Mouse (Mus musculus): ENCODE measurements around the gene BC037034. TPM values are rescaled to one million over a fixed set of nuclear protein-coding genes. Genes with fewer than 3 reads are reported as not detected.
"Not testable (repeated sequence)": the region's sequence is repeated elsewhere in the genome, so short reads cannot be mapped to it uniquely, and the experiment has no call there.

BC037034 gene
- polyA plus RNA-seq, 1 experiment, result 6.7 TPM

DNA sequence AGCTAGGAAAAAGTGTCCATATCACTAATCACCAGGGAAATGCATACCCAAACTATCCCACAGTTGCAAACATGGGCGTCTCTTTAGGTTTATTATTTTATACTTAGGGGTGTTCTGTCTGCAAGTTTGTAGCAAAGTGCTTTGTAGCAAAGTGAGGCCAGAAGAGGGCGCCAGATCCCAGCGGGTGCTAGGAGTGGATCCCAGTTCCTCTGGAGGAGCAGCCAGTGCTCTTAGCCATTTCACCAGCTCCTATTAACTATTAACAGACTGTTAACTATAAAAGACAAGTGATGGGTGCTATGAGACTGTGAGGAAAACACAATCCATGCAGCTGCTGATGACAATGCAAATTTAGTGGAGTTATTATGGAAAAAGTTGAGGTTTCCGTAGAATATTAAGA lies 41.7 kb downstream of the BC037034 start:
- Histone ChIP-seq H3K36me3 (ENCODE audit: control insufficient read depth, insufficient read depth) (no peaks in the 10 kb centered on the region), H3K79me2 (ENCODE audit: control insufficient read depth, insufficient read depth) (no peaks in the 10 kb centered on the region), H3K27me3 (ENCODE audit: control insufficient read depth, insufficient read depth, insufficient read length) (no peaks in the 10 kb centered on the region), H3ac (ENCODE audit: control insufficient read depth, insufficient read length) (no peak overlapping the region), H3K4me3 (no peak overlapping the region), H3K4me2 (ENCODE audit: low read depth) (no peak overlapping the region)
- no peak for TF ChIP-seq TCF12 (IDR thresholded peaks at IDR 0.05; ENCODE audit: insufficient read depth, poor library complexity, severe bottlenecking)
- TF ChIP-seq E2F4 (IDR thresholded peaks at IDR 0.05; ENCODE audit: insufficient read depth), result no peak
- TF ChIP-seq POLR2AphosphoS2 (IDR thresholded peaks at IDR 0.05; ENCODE audit: insufficient read length, low read depth), result no peak
- TF ChIP-seq USF1 (IDR thresholded peaks at IDR 0.05; ENCODE audit: low read depth), result no peak
- TF ChIP-seq TCF3 (IDR thresholded peaks at IDR 0.05; ENCODE audit: insufficient read length, low read depth), result no peak
- no peak for TF ChIP-seq POLR2A (IDR thresholded peaks at IDR 0.05; ENCODE audit: insufficient read length, low read depth)
- TF ChIP-seq MAX (IDR thresholded peaks at IDR 0.05; ENCODE audit: low read depth), result no peak
- no peak for TF ChIP-seq REST (IDR thresholded peaks at IDR 0.05; ENCODE audit: insufficient read depth, insufficient read length)
- no peak for TF ChIP-seq SRF (IDR thresholded peaks at IDR 0.05; ENCODE audit: control insufficient read depth, insufficient read length, low read depth)
- TF ChIP-seq CEBPB (IDR thresholded peaks at IDR 0.05; ENCODE audit: insufficient read depth, poor library complexity, severe bottlenecking), result no peak
- TF ChIP-seq MYOD1 (IDR thresholded peaks at IDR 0.05; ENCODE audit: control insufficient read depth in 1 of 3, insufficient read length in 2 of 3, low read depth in 2 of 3), result no peak
- TF ChIP-seq MYOG (IDR thresholded peaks at IDR 0.05; ENCODE audit: control insufficient read depth in 1 of 3, insufficient read depth in 1 of 3, insufficient read length in 2 of 3, low read depth in 2 of 3), result no peak

DNA sequence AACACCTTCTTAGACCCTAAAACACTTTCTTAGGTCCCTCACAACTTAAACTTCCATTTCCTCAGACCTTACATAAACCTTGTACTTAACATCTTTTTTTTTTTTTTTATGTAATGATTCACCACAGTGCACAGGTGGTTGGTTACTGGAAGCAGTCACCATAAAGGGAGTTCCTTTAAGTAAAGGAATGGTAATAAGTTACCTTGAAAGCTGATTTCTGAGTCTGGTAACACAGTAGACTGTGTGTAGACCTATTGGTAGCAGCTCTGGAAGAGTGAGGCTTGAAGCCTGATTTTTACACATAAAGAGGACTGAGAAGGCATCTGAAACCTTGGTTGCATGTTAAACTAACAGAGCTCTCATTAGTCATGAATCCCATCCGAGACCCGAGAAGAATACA lies 44.0 kb downstream of the BC037034 start:
- H3ac ChIP-seq (ENCODE audit: control insufficient read depth, insufficient read length), result no peak overlapping the region

DNA sequence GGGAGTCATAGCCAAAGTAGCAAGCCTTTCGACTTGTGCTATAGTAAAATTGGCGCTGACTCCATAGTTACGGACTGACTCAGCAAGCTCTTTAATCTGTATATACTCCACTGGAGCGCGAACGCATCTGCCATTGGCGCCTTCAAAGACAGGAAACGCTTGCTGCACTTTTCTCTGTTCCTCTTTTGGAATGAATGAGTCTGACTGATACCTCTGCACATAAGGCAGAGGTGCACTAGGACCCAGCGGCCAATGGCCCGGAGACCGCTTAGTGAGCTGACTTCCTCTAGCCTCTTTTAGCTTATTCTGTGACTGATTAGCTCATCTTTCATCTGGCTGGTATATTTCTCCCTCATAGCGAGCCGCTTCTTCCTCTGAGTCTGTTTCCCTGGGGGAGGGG lies 47.2 kb downstream of the BC037034 start:
- not testable (repeated sequence) for H3K4me2 ChIP-seq (ENCODE audit: low read depth); H3K36me3 ChIP-seq (ENCODE audit: control insufficient read depth, insufficient read depth); H3ac ChIP-seq (ENCODE audit: control insufficient read depth, insufficient read length); H3K4me3 ChIP-seq; H3K79me2 ChIP-seq (ENCODE audit: control insufficient read depth, insufficient read depth); H3K27me3 ChIP-seq (ENCODE audit: control insufficient read depth, insufficient read depth, insufficient read length)

More for the DNA sequence above, 44.0 kb downstream of the BC037034 start:
- TF ChIP-seq TCF12 (IDR thresholded peaks at IDR 0.05; ENCODE audit: insufficient read depth, poor library complexity, severe bottlenecking), result no peak
- no peak for TF ChIP-seq MYOG (IDR thresholded peaks at IDR 0.05; ENCODE audit: control insufficient read depth in 1 of 3, insufficient read depth in 1 of 3, insufficient read length in 2 of 3, low read depth in 2 of 3)
- TF ChIP-seq MYOD1 (IDR thresholded peaks at IDR 0.05; ENCODE audit: control insufficient read depth in 1 of 3, insufficient read length in 2 of 3, low read depth in 2 of 3), result no peak
- TF ChIP-seq E2F4 (IDR thresholded peaks at IDR 0.05; ENCODE audit: insufficient read depth), result no peak
- no peak for TF ChIP-seq MAX (IDR thresholded peaks at IDR 0.05; ENCODE audit: low read depth)
- TF ChIP-seq USF1 (IDR thresholded peaks at IDR 0.05; ENCODE audit: low read depth), result no peak
- TF ChIP-seq SRF (IDR thresholded peaks at IDR 0.05; ENCODE audit: control insufficient read depth, insufficient read length, low read depth), result no peak
- no peak for TF ChIP-seq POLR2A (IDR thresholded peaks at IDR 0.05; ENCODE audit: insufficient read length, low read depth)
- TF ChIP-seq TCF3 (IDR thresholded peaks at IDR 0.05; ENCODE audit: insufficient read length, low read depth), result no peak
- TF ChIP-seq CEBPB (IDR thresholded peaks at IDR 0.05; ENCODE audit: insufficient read depth, poor library complexity, severe bottlenecking), result no peak
- no peak for TF ChIP-seq POLR2AphosphoS2 (IDR thresholded peaks at IDR 0.05; ENCODE audit: insufficient read length, low read depth)
- TF ChIP-seq REST (IDR thresholded peaks at IDR 0.05; ENCODE audit: insufficient read depth, insufficient read length), result no peak
- no peak overlapping the region for H3K4me2 ChIP-seq (ENCODE audit: low read depth)
- no peak overlapping the region for H3K4me3 ChIP-seq
- H3K79me2 ChIP-seq (ENCODE audit: control insufficient read depth, insufficient read depth), result no peaks in the 10 kb centered on the region
- no peaks in the 10 kb centered on the region for H3K36me3 ChIP-seq (ENCODE audit: control insufficient read depth, insufficient read depth)
- H3K27me3 ChIP-seq (ENCODE audit: control insufficient read depth, insufficient read depth, insufficient read length), result no peaks in the 10 kb centered on the region

Other genes starting within 250 kb of the BC037034 start
- not detected for gene Smok3a, start 242.8 kb downstream of the BC037034 start, polyA plus RNA-seq (2012; fragmentation: generic; extraction: Trizol)
- not detected for gene Smok3b, start 242.6 kb downstream of the BC037034 start, polyA plus RNA-seq (2012; fragmentation: generic; extraction: Trizol)
- gene Smok3c, start 210.8 kb downstream of the BC037034 start, polyA plus RNA-seq (2012; fragmentation: generic; extraction: Trizol), result not detected
- gene Zkscan1, start 178.9 kb downstream of the BC037034 start, polyA plus RNA-seq (2012; fragmentation: generic; extraction: Trizol), result 5.1 TPM
- gene Zscan21, start 147.1 kb downstream of the BC037034 start, polyA plus RNA-seq (2012; fragmentation: generic; extraction: Trizol), result 12.3 TPM
- gene Zfp113, start 108.3 kb downstream of the BC037034 start, polyA plus RNA-seq (2012; fragmentation: generic; extraction: Trizol), result 3.0 TPM
- 186 TPM for gene Cops6, start 103.0 kb downstream of the BC037034 start, polyA plus RNA-seq (2012; fragmentation: generic; extraction: Trizol)
- gene Ap4m1, start 92.0 kb downstream of the BC037034 start, polyA plus RNA-seq (2012; fragmentation: generic; extraction: Trizol), result 10.4 TPM
- gene Mcm7, start 91.6 kb downstream of the BC037034 start, polyA plus RNA-seq (2012; fragmentation: generic; extraction: Trizol), result 55.4 TPM
- gene Taf6, start 76.6 kb downstream of the BC037034 start, polyA plus RNA-seq (2012; fragmentation: generic; extraction: Trizol), result 47.1 TPM
- 11.5 TPM for gene Cnpy4, start 76.5 kb downstream of the BC037034 start, polyA plus RNA-seq (2012; fragmentation: generic; extraction: Trizol)
- gene Mblac1, start 69.7 kb downstream of the BC037034 start, polyA plus RNA-seq (2012; fragmentation: generic; extraction: Trizol), result 2.5 TPM
- gene Nxpe5, start 38.1 kb downstream of the BC037034 start, polyA plus RNA-seq (2012; fragmentation: generic; extraction: Trizol), result not detected
- 97.7 TPM for gene Lamtor4, start 8.6 kb downstream of the BC037034 start, polyA plus RNA-seq (2012; fragmentation: generic; extraction: Trizol)
- not detected for gene Gal3st4, start 8.8 kb upstream of the BC037034 start, polyA plus RNA-seq (2012; fragmentation: generic; extraction: Trizol)
- 0.01 TPM for gene Gm43720, start 15.9 kb upstream of the BC037034 start, polyA plus RNA-seq (2012; fragmentation: generic; extraction: Trizol)
- 0.54 TPM for gene Gpc2, start 16.0 kb upstream of the BC037034 start, polyA plus RNA-seq (2012; fragmentation: generic; extraction: Trizol)
- gene Stag3, start 16.2 kb upstream of the BC037034 start, polyA plus RNA-seq (2012; fragmentation: generic; extraction: Trizol), result 0.01 TPM
- 0.04 TPM for gene Pvrig, start 77.9 kb upstream of the BC037034 start, polyA plus RNA-seq (2012; fragmentation: generic; extraction: Trizol)
- 2.1 TPM for gene Zfp157, start 177.4 kb upstream of the BC037034 start, polyA plus RNA-seq (2012; fragmentation: generic; extraction: Trizol)